Mouse (Mus musculus): ENCODE data around the gene Anxa8. TPM values are rescaled to one million over a fixed set of nuclear protein-coding genes. Genes with fewer than 3 reads are reported as not detected.

The Anxa8 gene
- polyA plus RNA-seq, 1 experiment from 2014 or later = 2.4 TPM

GRCm38 (mm10) chr14:34114311-34114710 is 28.5 kb downstream of the Anxa8 start:
- Histone ChIP-seq H3K4me1 (ENCODE audit: insufficient read depth) (no peaks in the 10 kb centered on the region), H3K36me3 (ENCODE audit: insufficient read depth) (no peaks in the 10 kb centered on the region), H3K27ac (ENCODE audit: low read depth) (no peak overlapping the region), H3K4me3 (ENCODE audit: low read depth, low read length) (no peak overlapping the region), H3K27me3 (ENCODE audit: insufficient read depth, low read length) (no peaks in the 10 kb centered on the region), H3K4me2 (no peak overlapping the region), H3K9ac (no peak overlapping the region), H3K9me3 (ENCODE audit: low read depth, low read length) (no peaks in the 10 kb centered on the region)
- DNase-seq (no peak), ATAC-seq (ENCODE audit: insufficient read depth) (no peak)
- WGBS = 81% methylated on average over 4 of the region's 4 CpGs
- no peak for TF ChIP-seq CTCF (IDR thresholded peaks at IDR 0.05; ENCODE audit: low read depth)

- no peak overlapping the region for H3K9ac ChIP-seq
- DNase-seq = no peak
Observed at GRCm38 (mm10) chr14:34119046-34119723, 33.4 kb downstream of the Anxa8 start.

DNA sequence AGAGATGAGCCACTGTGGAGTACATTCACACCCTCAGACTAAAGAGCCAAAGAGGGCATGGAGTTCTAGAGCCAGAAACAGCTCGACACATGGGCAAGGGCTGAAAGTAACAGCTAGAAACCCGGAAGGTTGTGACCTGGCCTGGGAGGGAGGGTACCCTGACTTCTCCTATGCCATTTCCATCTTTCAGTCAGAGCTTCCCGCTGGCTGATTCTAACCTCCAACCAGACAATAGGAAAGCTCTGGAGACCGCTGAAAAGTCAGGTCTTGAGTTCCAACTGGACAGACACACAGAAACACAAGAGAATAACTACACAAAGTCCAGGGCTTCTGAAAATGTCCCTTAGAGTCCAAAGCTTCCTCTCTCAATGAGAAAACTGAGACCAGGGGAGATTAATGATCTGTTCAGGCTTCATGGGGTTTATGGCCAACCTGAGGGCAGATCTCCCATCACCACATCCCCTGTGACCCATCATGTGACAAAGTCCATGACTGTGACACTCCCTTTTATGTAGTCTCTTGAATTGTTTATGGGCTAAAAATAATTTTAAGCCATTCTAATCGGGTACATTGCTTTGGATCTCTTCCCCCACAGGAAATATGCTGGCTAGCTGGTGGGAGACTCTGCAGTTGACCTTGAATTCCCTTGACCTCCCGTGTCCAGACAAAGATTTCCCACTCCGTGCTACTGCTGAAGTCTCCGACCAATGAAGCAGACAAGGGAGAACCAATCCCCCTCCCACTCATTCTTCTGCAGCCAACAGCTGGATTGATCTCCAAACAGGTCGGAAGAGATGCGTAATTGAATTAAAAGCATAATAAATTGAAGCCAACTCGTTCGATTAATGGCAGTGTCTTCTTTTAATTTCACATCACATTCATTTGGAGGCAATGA is 34.5 kb downstream of the Anxa8 start:
- Histone ChIP-seq H3K4me1 (ENCODE audit: insufficient read depth) (no peaks in the 10 kb centered on the region), H3K4me3 (ENCODE audit: low read depth, low read length) (no peak overlapping the region), H3K27me3 (ENCODE audit: insufficient read depth, low read length) (no peaks in the 10 kb centered on the region), H3K4me2 (no peak overlapping the region), H3K9ac (no peak overlapping the region), H3K36me3 (ENCODE audit: insufficient read depth) (no peaks in the 10 kb centered on the region), H3K27ac (ENCODE audit: low read depth) (no peak overlapping the region), H3K9me3 (ENCODE audit: low read depth, low read length) (no peaks in the 10 kb centered on the region)
- no peak for TF ChIP-seq CTCF (IDR thresholded peaks at IDR 0.05; ENCODE audit: low read depth)
- ATAC-seq (ENCODE audit: insufficient read depth) (no peak), DNase-seq (no peak)
- 73% methylated on average over 12 of the region's 12 CpGs for WGBS

More at GRCm38 (mm10) chr14:34119046-34119723, 33.4 kb downstream of the Anxa8 start:
- H3K27me3 ChIP-seq (ENCODE audit: insufficient read depth, low read length) = no peaks in the 10 kb centered on the region
- H3K4me1 ChIP-seq (ENCODE audit: insufficient read depth) = no peaks in the 10 kb centered on the region
- H3K4me2 ChIP-seq = no peak overlapping the region
- no peak for TF ChIP-seq CTCF (IDR thresholded peaks at IDR 0.05; ENCODE audit: low read depth)
- no peak for ATAC-seq (ENCODE audit: insufficient read depth)
- no peaks in the 10 kb centered on the region for H3K9me3 ChIP-seq (ENCODE audit: low read depth, low read length)
- H3K4me3 ChIP-seq (ENCODE audit: low read depth, low read length) = no peak overlapping the region
- H3K27ac ChIP-seq (ENCODE audit: low read depth) = no peak overlapping the region
- WGBS = 66% methylated on average over 7 of the region's 7 CpGs
- H3K36me3 ChIP-seq (ENCODE audit: insufficient read depth) = no peaks in the 10 kb centered on the region

DNA sequence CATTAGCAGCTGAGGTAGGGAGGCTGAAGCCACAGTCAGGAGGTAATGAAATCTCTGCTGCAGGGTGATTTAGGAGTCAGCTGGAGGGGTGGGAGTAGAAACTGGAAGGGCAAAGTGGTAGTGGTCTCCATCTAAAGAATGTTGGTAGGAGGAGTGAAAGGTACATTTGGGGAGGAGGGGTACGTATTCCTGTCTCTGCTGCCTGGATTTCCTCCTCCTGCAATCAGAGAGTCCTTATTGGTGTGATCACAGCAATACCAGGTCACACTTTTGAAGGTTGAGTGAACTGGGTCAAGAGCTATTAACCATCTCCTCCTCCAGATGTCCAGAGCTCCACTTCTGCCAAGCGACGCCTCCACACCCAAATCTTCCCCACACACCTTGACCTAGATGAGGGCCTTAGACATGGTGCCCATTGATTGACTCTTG is 35.2 kb downstream of the Anxa8 start:
- ATAC-seq (ENCODE audit: insufficient read depth) = no peak
- H3K36me3 ChIP-seq (ENCODE audit: insufficient read depth) = no peaks in the 10 kb centered on the region
- H3K4me2 ChIP-seq = no peak overlapping the region
- no peak overlapping the region for H3K4me3 ChIP-seq (ENCODE audit: low read depth, low read length)
- no peak for DNase-seq
- no peak overlapping the region for H3K9ac ChIP-seq
- H3K27ac ChIP-seq (ENCODE audit: low read depth) = no peak overlapping the region
- H3K9me3 ChIP-seq (ENCODE audit: low read depth, low read length) = no peaks in the 10 kb centered on the region
- 80% methylated on average over 3 of the region's 3 CpGs for WGBS
- no peak for TF ChIP-seq CTCF (IDR thresholded peaks at IDR 0.05; ENCODE audit: low read depth)
- H3K4me1 ChIP-seq (ENCODE audit: insufficient read depth) = no peaks in the 10 kb centered on the region
- no peaks in the 10 kb centered on the region for H3K27me3 ChIP-seq (ENCODE audit: insufficient read depth, low read length)

GRCm38 (mm10) chr14:34121691-34122090 is 35.9 kb downstream of the Anxa8 start:
- H3K9me3 ChIP-seq (ENCODE audit: low read depth, low read length) = no peaks in the 10 kb centered on the region
- no peak overlapping the region for H3K27ac ChIP-seq (ENCODE audit: low read depth)
- no peak for DNase-seq
- no peak for TF ChIP-seq CTCF (IDR thresholded peaks at IDR 0.05; ENCODE audit: low read depth)
- no peak overlapping the region for H3K4me2 ChIP-seq
- no peak overlapping the region for H3K9ac ChIP-seq
- no peak for ATAC-seq (ENCODE audit: insufficient read depth)
- H3K4me1 ChIP-seq (ENCODE audit: insufficient read depth) = no peaks in the 10 kb centered on the region
- H3K4me3 ChIP-seq (ENCODE audit: low read depth, low read length) = no peak overlapping the region
- no peaks in the 10 kb centered on the region for H3K27me3 ChIP-seq (ENCODE audit: insufficient read depth, low read length)
- no peaks in the 10 kb centered on the region for H3K36me3 ChIP-seq (ENCODE audit: insufficient read depth)
- 86% methylated on average over 4 of the region's 4 CpGs for WGBS

DNA sequence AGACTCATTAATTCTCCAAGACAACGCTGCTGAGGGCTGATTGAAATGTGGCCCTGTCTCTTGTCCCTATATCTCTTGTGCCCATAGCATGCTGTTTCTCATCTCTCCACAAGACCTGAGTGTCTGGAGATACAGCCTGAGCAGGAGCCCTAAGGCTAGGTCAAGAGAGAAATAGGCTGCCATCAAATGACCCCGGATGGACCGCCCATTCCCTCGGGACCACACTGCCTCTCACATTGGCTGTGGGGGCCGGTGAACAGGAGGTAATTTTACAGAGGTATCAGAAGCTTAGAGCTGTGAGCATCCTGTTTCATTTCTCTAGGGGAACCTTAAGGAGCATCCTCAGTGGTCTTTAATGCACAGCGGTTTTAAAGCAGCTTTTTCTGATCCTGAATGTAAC is 45.4 kb downstream of the Anxa8 start:
- no peak for ATAC-seq (ENCODE audit: insufficient read depth)
- H3K36me3 ChIP-seq (ENCODE audit: insufficient read depth) = no peaks in the 10 kb centered on the region

GRCm38 (mm10) chr14:34135391-34135790 is 49.6 kb downstream of the Anxa8 start:
- no peak for TF ChIP-seq CTCF (IDR thresholded peaks at IDR 0.05; ENCODE audit: low read depth)
- no peaks in the 10 kb centered on the region for H3K27me3 ChIP-seq (ENCODE audit: insufficient read depth, low read length)
- ATAC-seq (ENCODE audit: insufficient read depth) (no peak), DNase-seq (no peak)
- no peaks in the 10 kb centered on the region for H3K4me1 ChIP-seq (ENCODE audit: insufficient read depth)
- H3K27ac ChIP-seq (ENCODE audit: low read depth) = no peak overlapping the region
- no peak overlapping the region for H3K4me2 ChIP-seq
- no peak overlapping the region for H3K9ac ChIP-seq
- H3K9me3 ChIP-seq (ENCODE audit: low read depth, low read length) = no peaks in the 10 kb centered on the region
- no peak overlapping the region for H3K4me3 ChIP-seq (ENCODE audit: low read depth, low read length)
- no peaks in the 10 kb centered on the region for H3K36me3 ChIP-seq (ENCODE audit: insufficient read depth)

More for the DNA sequence above, 45.4 kb downstream of the Anxa8 start:
- no peak for TF ChIP-seq CTCF (IDR thresholded peaks at IDR 0.05; ENCODE audit: low read depth)
- 60% methylated on average over 6 of the region's 6 CpGs for WGBS
- no peak overlapping the region for H3K9ac ChIP-seq
- H3K27ac ChIP-seq (ENCODE audit: low read depth) = no peak overlapping the region
- H3K4me3 ChIP-seq (ENCODE audit: low read depth, low read length) = no peak overlapping the region
- H3K4me1 ChIP-seq (ENCODE audit: insufficient read depth) = no peaks in the 10 kb centered on the region
- no peaks in the 10 kb centered on the region for H3K9me3 ChIP-seq (ENCODE audit: low read depth, low read length)
- no peak for DNase-seq
- H3K27me3 ChIP-seq (ENCODE audit: insufficient read depth, low read length) = no peaks in the 10 kb centered on the region
- H3K4me2 ChIP-seq = no peak overlapping the region
